Mouse (Mus musculus) kidney, postnatal 36 days (tissue): ENCODE data around the gene Olig2.

Source experiments
- DNase-seq, 2 experiments: peaks; one replicate each; pipeline ENCODE4 v3.0.0; 2021 to 2022; ENCODE audit warnings: mixed read lengths in 2 of 2

Olig2 gene

GRCm38 (mm10) chr16:91225233-91226037, at the start of gene Olig2:
Gene Olig2 (plus strand): TSS chr16:91225457.
- no peak for DNase-seq

DNA sequence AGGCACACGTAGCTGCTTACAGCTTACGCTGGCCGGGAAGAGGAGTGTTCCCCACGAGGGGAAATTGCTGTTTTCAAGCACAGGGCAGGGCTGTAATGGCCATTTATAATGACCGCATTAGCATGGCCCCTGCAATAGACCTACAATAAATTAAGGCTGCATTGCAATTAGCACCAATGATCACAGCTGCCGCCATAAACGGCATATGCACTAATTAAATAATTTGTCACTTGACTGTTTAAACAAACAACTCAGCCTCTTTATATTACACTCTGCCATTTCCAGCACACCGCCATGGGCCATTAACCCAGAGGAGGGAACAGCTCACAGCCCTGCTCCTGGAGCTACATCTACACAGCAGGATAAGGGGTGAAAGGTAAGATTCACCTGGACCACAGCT, 49.4 kb upstream of the Olig2 start:
- no peak for DNase-seq

DNA sequence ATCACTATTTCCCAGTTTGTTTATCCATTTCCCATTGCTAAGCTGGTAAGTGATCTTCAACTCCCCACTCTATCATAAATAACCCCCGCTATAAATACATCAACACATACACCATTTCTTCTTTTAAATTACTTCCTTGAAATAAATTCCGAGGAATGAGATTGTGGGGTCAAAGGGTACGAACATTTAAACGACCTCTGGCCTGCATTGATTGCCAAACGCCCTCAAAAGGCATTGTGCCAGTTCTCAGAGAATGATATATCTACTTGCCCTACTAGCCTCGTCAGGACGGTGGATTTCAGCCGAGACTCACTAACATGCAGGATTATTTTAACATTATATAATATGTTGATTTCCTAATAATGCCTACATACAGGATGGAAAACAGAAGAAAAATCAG, 38.2 kb upstream of the Olig2 start:
- no peak for DNase-seq

- DNase-seq, result no peak
These were observed 37.6 kb upstream of the Olig2 start for GRCm38 (mm10) chr16:91187662-91188061.

GRCm38 (mm10) chr16:91188304-91188703, 37.0 kb upstream of the Olig2 start:
- DNase-seq, result no peak

- no peak for DNase-seq
These were observed 34.0 kb upstream of the Olig2 start for GRCm38 (mm10) chr16:91191233-91191632.

DNA sequence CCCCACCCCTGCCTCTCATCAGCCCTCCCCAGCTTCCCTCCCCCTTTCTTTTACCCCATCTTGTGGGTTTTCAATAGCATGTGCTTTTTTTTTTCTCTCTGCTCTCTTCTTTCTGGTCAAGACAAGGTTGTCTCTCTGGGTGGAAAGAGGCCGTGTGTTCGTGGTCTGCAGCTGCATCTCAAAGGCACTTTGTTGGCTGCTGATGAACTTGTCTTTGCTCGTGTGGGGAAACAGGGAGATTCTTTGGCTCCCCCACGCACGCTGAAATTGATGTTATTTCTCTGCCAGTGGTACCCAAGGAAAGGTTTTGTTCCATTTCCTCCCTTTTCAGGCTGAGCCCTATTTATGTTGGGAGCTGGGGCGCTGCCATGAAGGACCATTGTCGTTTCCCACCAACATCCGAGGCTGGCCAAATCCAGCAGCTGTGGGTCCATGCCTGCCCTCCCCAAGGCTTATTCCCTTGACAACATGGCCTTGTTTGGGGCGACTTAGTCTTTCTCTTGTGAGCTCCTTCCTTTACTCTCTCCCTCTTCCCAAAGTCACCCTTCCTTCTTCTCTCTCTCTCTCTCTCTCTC, 33.5 kb upstream of the Olig2 start:
- no peak for DNase-seq

DNA sequence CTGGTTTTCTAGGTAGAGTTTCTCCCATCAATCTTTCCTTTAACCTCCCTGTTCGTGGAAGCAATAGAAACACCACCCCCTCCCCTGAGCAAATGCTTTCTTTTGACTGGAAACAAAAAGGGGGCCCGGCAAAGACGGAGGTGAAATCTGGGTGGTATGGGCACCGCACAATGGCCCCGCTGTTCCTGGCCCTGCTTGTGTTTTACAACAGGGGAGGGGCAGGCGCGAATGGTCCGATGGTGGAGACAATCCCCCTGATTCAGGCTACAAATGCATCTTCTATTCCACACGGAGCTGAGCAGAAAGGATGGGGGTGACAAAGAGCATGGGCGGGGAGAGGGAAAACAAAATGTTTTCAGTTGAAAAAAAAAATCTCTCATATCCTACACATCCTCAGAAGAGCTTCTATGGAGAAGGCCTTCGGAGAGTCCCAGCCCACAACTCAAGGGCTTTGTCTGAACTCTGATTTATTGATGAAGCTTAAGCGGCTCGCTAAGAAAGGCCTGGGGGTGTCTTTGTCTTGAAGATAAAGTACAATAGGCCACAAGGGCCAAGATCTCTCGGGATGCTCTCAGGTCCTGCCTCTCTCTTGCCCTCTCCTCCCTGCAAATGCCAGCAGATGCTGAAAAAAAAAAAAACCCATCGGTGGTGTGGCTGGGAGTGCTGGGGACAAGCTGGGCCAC, 32.4 kb upstream of the Olig2 start:
- no peak for DNase-seq

- no peak for DNase-seq
These were observed 25.4 kb upstream of the Olig2 start for GRCm38 (mm10) chr16:91199815-91200214.

DNA sequence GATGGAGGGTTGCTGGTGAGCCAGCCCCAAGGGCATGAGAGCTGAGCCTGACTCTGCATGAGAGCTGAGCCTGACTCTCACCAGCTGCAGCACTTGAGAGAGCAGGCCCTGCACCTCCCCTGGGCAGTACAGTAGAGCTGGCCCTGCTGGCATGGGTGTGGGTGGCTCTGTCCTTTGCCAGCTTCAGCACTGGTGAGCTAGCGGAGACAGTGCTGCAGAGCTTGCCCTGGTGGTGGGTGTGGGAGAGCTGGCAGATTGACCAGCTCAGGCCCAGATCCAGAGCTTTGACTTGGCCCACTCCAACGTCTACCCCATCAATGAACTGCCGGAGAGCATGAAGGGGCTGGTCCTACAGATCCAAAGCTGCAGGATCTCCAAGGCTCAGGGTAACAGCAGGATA, 22.3 kb upstream of the Olig2 start:
- no peak for DNase-seq

GRCm38 (mm10) chr16:91206371-91206770, 18.9 kb upstream of the Olig2 start:
- no peak for DNase-seq

DNA sequence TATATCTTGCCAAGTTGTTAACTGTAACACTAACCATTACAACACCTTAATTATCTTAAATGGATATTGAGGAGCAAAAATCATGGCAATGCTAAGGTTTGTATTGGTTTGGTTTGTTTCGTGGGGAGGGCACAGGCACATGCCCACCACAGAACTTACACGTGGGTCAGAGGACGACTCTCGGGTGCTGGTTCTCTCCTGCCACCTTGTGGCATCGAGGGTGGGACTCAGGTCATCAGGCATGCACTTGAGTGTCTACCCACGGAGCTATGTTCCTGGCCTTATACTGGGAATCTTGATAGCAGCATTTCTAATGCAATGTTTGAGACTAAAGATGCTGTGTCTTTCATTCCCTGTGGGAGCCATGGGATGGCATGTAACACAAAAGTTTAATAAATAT, 8.2 kb upstream of the Olig2 start:
- DNase-seq, result no peak

DNA sequence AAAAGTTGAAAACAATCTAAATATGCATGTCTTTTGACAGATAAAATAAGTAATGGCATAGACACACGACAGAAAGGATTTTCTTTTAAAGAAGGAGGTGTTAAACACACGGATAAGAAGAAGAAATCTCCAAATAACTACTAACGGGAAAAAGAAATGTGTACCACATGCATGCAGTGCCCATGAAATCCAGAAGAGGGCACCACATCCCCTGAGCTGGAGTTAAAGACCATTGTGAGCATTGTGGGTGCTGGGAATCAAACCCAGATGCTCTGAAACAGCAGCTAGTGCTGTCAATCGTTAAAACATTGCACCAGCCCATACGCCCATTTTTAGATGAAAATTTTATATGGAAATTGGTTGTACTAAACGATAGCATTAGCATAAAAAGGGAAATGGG, 7.3 kb upstream of the Olig2 start:
- DNase-seq, result no peak

DNA sequence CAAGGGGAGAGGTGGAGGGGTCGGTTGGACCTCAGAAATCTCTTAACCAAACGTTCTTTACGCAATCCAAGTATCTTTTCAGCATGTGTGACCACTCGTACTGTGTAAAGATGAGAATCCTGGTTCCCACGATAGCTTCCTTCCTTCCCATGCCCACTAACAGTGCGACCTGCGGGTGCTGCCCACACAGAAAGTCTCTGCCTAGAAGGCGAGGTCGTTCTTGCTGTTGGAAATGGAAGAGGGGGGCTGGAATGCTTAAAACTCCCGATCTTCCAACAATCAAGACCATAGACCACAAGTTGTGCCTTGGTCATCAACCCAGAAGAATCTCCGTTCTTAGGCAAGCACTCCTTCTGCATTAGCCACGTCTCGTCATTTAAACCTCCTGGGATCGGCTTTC, 6.0 kb upstream of the Olig2 start:
- DNase-seq, result no peak

- DNase-seq, result no peak
These were observed 3.0 kb upstream of the Olig2 start for GRCm38 (mm10) chr16:91222171-91222642.

DNA sequence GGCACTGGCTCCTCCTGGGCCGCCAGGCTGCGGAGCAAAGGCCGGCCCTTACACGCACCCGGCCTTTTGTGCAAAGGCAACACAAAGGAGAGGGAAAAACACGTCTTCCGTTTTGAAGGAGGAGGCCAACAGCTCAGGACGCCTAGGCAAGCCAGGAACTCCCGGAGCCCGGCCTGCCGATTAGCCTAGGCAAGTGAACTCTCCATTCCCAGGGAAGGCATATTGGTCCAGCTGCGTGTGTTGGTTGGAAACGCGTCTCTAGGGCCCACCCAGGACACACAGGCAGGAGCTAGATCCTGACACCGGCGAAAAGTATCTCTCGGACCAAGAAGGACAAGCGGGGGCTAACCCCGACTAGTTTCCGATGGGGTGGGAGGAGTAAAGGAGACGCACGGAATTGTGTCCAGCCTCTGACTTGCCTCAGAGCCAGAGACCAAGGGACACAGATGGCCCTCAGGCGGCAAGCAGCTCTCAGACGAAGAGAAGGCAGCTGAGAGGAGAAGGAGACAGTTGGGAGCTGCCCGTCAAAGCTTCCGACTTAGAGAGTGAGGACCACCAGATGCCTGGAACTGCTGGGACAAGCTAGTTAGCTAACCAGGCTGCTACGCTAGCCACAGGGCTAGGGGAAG, 2.5 kb upstream of the Olig2 start:
- no peak for DNase-seq

DNA sequence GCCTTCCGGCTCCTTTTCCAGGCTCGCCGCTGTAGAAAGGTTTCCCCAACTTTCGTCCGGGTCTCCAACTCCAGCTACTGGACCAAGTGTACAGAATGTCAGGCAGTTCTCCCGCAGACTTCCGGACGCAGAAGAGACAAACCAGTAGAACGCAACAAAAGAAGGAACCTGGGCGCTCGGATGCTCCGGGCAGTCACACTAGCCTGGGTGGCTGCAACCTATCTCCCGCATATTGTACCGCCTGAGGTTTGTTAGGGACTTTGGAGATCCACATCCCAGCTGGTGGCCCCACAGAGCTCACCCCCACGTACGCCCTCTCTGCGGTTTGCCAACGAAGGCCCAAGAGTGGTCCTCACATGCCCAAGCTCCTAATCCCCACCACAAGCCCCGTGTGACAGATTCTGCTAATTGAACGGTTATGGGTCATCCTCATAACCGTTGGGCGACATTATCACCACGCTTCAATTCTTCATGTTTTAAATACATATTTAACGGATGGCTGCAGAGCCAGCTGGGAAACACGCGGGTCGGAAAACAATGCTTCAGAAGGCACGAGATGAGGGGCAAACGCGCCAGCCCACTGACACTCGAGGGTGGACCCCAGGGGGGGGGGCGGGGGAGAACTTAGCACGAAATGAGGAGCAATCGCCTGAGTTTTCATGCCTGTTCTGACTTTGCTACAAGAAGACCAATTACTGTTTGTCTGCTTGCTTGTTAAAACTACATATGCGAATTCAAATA, 1.8 kb upstream of the Olig2 start:
- DNase-seq, result no peak

DNA sequence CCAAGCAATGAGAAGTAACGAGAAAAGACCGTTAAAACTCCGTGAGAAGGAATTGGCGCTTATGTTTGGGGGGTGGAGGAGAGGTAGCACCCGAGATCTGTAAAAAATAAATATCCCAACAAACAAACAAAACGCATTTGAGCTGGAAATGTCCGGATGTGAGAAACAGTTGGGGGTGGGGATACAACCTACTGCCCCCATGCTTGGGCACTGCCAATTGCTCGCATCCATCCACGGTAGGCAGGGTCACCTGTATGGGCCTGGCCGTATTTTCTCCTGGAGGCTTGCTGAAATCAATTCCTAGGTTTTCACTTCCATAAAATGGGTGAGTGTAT, 1.2 kb upstream of the Olig2 start:
- DNase-seq, result no peak

DNA sequence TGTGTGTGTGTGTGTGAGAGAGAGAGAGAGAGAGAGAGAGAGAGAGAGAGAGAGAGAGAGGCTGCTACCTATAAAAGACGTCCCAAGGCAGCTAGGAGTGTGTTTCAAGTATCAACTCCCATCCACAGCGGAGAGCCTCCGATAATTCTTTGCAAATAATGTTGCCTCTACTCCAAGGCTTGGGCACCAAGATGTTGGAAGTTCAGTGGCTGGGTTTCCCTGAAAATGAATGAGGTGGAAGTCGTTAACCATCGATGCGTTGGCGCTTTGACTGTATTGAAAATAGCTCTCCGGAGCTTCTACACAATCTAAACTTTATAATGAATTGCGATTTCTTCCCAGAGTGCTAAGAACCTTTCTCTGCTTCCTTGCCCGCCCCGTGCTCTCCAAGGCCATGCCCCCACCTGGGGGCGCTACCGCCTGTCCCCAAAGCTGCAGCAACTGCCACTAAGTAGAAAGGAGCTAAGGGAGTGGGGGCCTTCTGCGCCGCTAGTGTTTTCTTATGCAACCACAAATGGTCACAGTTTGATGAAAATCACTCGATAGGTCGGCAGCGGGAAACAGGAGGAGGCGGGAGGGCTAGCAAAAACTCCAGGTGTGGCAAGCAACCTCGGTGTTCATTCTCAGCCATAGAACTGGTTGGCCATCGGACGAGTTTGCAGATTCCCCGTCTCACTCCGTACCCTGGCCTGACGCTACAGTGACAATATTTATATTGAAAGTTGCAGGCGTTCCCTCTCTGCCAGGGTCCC, 600 bp upstream of the Olig2 start:
- DNase-seq, result peak in 1 of 2 experiments; percentile 31

DNA sequence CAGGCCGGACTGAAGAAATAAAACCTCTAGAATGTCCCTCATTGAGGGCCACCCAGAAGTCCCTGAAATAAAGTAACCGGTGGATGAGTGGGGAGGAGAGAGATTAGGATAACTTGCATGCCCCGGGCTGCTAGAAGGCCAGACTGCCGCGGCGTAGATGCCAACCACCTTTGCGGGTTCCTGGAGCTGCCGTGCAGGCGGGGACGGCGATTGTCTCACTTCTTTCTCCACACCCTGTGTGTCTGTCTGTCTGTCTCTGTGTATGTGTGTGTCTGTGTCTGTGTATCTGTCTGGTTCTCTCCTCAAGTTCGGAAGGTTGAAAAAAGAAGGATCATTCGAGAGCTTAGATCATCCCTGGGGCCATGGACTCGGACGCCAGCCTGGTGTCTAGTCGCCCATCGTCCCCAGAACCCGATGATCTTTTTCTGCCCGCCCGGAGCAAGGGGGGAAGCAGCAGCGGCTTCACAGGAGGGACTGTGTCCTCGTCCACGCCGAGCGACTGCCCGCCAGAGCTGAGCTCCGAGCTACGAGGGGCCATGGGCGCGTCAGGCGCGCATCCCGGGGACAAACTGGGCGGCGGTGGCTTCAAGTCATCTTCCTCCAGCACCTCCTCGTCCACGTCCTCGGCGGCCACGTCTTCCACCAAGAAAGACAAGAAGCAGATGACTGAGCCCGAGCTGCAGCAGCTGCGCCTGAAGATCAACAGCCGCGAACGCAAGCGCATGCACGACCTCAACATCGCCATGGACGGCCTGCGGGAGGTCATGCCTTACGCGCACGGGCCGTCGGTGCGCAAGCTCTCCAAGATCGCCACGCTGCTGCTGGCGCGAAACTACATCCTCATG, 1.0 kb downstream of the Olig2 start:
- no peak for DNase-seq
